Comparison of ENCODE assay signal across 8 mouse cellular contexts in the genomic region with DNA sequence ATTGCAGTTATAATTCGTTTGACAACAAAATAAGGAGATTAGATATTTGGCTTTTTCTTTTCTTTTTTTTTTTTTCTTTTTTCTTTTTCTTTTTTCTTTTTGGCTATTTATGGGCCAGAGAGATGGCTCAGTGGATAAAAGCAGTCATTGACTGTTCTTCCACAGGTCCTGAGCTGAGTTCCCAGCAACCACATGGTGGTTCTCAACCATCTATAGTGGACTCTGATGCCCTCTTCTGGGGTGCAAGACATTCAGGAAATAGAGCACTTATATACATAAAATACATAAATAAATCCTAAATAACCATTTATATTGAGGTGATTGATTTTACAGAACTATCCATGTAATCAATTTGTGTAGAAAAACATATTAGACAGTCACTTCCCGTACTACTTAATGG. TPM values are rescaled to one million over a fixed set of nuclear protein-coding genes. Genes with fewer than 3 reads are reported as not detected.
DNase-seq lines count a peak whose midpoint lies in the region; ATAC-seq and TF ChIP-seq lines count a peak whose summit lies in the region.

No protein-coding gene starts in this region.

- no peak for DNase-seq in kidney, postnatal 25 days
- peak; percentile 28 for DNase-seq in adipocyte (ENCODE audit: low spot score)
- DNase-seq in hindbrain, postnatal 0 days (ENCODE audit: low spot score), result no peak
- DNase-seq in midbrain, postnatal 0 days (ENCODE audit: low spot score), result no peak
- no peak for DNase-seq in thymus, adult 2 months
- no peak for DNase-seq in lung, adult 2 months
- DNase-seq in adrenal gland, postnatal 14 days, result no peak

- no peaks in the 10 kb centered on the region for H3K27me3 ChIP-seq in kidney, embryonic 14.5 days (ENCODE audit: control insufficient read depth, insufficient read depth, low read length)
- no peaks in the 10 kb centered on the region for H3K27me3 ChIP-seq in hindbrain, postnatal 0 days (ENCODE audit: insufficient read depth, low read length)
- H3K27me3 ChIP-seq in midbrain, postnatal 0 days (ENCODE audit: insufficient read depth, low read length), result no peaks in the 10 kb centered on the region
- no peaks in the 10 kb centered on the region for H3K27me3 ChIP-seq in thymus, adult 2 months (ENCODE audit: control insufficient read depth, insufficient read depth, low read length)

- no peak for TF ChIP-seq CTCF in hindbrain, postnatal 0 days (IDR thresholded peaks at IDR 0.05; ENCODE audit: low read depth)
- TF ChIP-seq CTCF in midbrain, postnatal 0 days (IDR thresholded peaks at IDR 0.05), result peak; percentile 20; the same call in 1 of the 2 replicates
- no peak for TF ChIP-seq CTCF in thymus, adult 2 months (IDR thresholded peaks at IDR 0.05; ENCODE audit: borderline replicate concordance, control insufficient read depth, extremely low read depth, insufficient read depth, low read length, poor library complexity)
- no peak for TF ChIP-seq CTCF in lung, adult 2 months (IDR thresholded peaks at IDR 0.05; ENCODE audit: insufficient read depth, low read length)

- H3K4me1 ChIP-seq in kidney, embryonic 14.5 days (ENCODE audit: control insufficient read depth, insufficient read depth, low read length), result peaks cover 15% of the 10 kb centered on the region; the same call in 1 of the 2 replicates
- 0 out of 2 replicates have a peak, but pooled peaks cover 7% of the 10 kb centered on the region for H3K4me1 ChIP-seq in hindbrain, postnatal 0 days (ENCODE audit: insufficient read depth, low read length)
- H3K4me1 ChIP-seq in midbrain, postnatal 0 days (ENCODE audit: insufficient read depth, low read length), result peaks cover 8% of the 10 kb centered on the region; the same call in 1 of the 2 replicates
- H3K4me1 ChIP-seq in thymus, adult 2 months (replicated peaks; ENCODE audit: control insufficient read depth, insufficient read depth, low read length), result 0 out of 2 replicates have a peak, but pooled peaks cover 5% of the 10 kb centered on the region
- peaks cover 10% of the 10 kb centered on the region for H3K4me1 ChIP-seq in lung, adult 2 months (ENCODE audit: control insufficient read depth, insufficient read depth, low read length)

- no peak for TF ChIP-seq POLR2A in thymus, adult 2 months (IDR thresholded peaks at IDR 0.05; ENCODE audit: control insufficient read depth, extremely low read depth, insufficient read depth, low read length, poor library complexity)
- no peak for TF ChIP-seq POLR2A in lung, adult 2 months (IDR thresholded peaks at IDR 0.05; ENCODE audit: borderline replicate concordance, extremely low read depth, low read depth, low read length)

- H3K9ac ChIP-seq in kidney, embryonic 14.5 days (ENCODE audit: low read depth, low read length), result no peak overlapping the region
- no peak overlapping the region for H3K9ac ChIP-seq in hindbrain, postnatal 0 days (replicated peaks; ENCODE audit: low read length)
- no peak overlapping the region for H3K9ac ChIP-seq in midbrain, postnatal 0 days (replicated peaks; ENCODE audit: low read length, poor library complexity, severe bottlenecking)

- H3K4me3 ChIP-seq in kidney, embryonic 14.5 days (ENCODE audit: low read length), result peak overlapping the region; percentile 100
- H3K4me3 ChIP-seq in hindbrain, postnatal 0 days (ENCODE audit: low read length), result peak overlapping the region; percentile 97
- peak overlapping the region; percentile 98 for H3K4me3 ChIP-seq in midbrain, postnatal 0 days (ENCODE audit: low read depth, low read length)
- H3K4me3 ChIP-seq in thymus, adult 2 months (ENCODE audit: control insufficient read depth, insufficient read depth, low read length), result no peak overlapping the region
- H3K4me3 ChIP-seq in lung, adult 2 months (replicated peaks; ENCODE audit: extremely low read depth, low read depth, low read length), result no peak overlapping the region

- H3K36me3 ChIP-seq in kidney, embryonic 14.5 days (ENCODE audit: control insufficient read depth, insufficient read depth, low read length), result 0 out of 2 replicates have a peak, but pooled peaks cover 2% of the 10 kb centered on the region
- H3K36me3 ChIP-seq in hindbrain, postnatal 0 days (ENCODE audit: insufficient read depth, low read length), result no peaks in the 10 kb centered on the region
- no peaks in the 10 kb centered on the region for H3K36me3 ChIP-seq in midbrain, postnatal 0 days (ENCODE audit: insufficient read depth, low read length)
- H3K36me3 ChIP-seq in thymus, adult 2 months (ENCODE audit: control insufficient read depth, insufficient read depth, low read length), result no peaks in the 10 kb centered on the region

- H3K9me3 ChIP-seq in kidney, embryonic 14.5 days (ENCODE audit: control insufficient read depth, low read length), result no peaks in the 10 kb centered on the region
- H3K9me3 ChIP-seq in hindbrain, postnatal 0 days (ENCODE audit: low read length), result no peaks in the 10 kb centered on the region
- H3K9me3 ChIP-seq in midbrain, postnatal 0 days (ENCODE audit: low read length), result no peaks in the 10 kb centered on the region

- peak overlapping the region; percentile 81 for H3K4me2 ChIP-seq in kidney, embryonic 14.5 days (replicated peaks; ENCODE audit: low read depth, low read length)
- H3K4me2 ChIP-seq in hindbrain, postnatal 0 days (ENCODE audit: low read depth, low read length), result peak overlapping the region; percentile 65
- peak overlapping the region; percentile 70 for H3K4me2 ChIP-seq in midbrain, postnatal 0 days (ENCODE audit: low read depth, low read length, poor library complexity, severe bottlenecking)

- 40% methylated on average over 2 of the region's 2 CpGs for WGBS in kidney, embryonic 14.5 days
- WGBS in hindbrain, postnatal 0 days, result 50% methylated on average over 2 of the region's 2 CpGs
- 46% methylated on average over 2 of the region's 2 CpGs for WGBS in midbrain, postnatal 0 days
- 62% methylated on average over 2 of the region's 2 CpGs for WGBS in thymus, adult 2 months
- WGBS in lung, adult 2 months, result 33% methylated on average over 2 of the region's 2 CpGs

- no peak for ATAC-seq in kidney, embryonic 14.5 days (ENCODE audit: low FRiP score, low TSS enrichment)
- no peak for ATAC-seq in hindbrain, postnatal 0 days
- no peak for ATAC-seq in midbrain, postnatal 0 days (ENCODE audit: low FRiP score)

- H3K27ac ChIP-seq in kidney, embryonic 14.5 days (ENCODE audit: low read depth, low read length), result no peak overlapping the region
- no peak overlapping the region for H3K27ac ChIP-seq in hindbrain, postnatal 0 days
- no peak overlapping the region for H3K27ac ChIP-seq in midbrain, postnatal 0 days (ENCODE audit: low read depth, low read length)
- H3K27ac ChIP-seq in thymus, adult 2 months (ENCODE audit: control insufficient read depth, insufficient read depth, low read length), result no peak overlapping the region

RNA-seq across cellular contexts. Expression of gene Naa15, which starts 2.5 kb away (rescaled TPM):
- 40.0 and 57.1 TPM in 2 replicates for polyA plus RNA-seq in kidney, embryonic 14.5 days (2014; fragmentation: Nextera tagmentation; extraction: Ambion mirVana)
- total RNA-seq in hindbrain, postnatal 0 days (2014; rRNA removed), result 20.4 and 22.5 TPM in 2 replicates
- polyA plus RNA-seq in hindbrain, postnatal 0 days (2015; fragmentation: Nextera tagmentation; extraction: Ambion mirVana), result 35.0 and 36.5 TPM in 2 replicates
- 19.5 and 33.8 TPM in 2 replicates for total RNA-seq in midbrain, postnatal 0 days (2014; rRNA removed)
- 26.4 and 29.7 TPM in 2 replicates for polyA plus RNA-seq in midbrain, postnatal 0 days (2015; fragmentation: Nextera tagmentation; extraction: Ambion mirVana)
- polyA plus RNA-seq in thymus, adult 2 months (2012; rRNA removed), result 6.0 and 6.7 TPM in 2 replicates
- 2.1 and 3.9 TPM in 2 replicates for polyA plus RNA-seq in lung, adult 2 months (2012; rRNA removed)
- total RNA-seq in adrenal gland, postnatal 14 days (2021), result 47.8 and 50.1 TPM in 2 replicates

RNA-seq across cellular contexts. Expression of gene Ndufc1, which starts 8.7 kb away (rescaled TPM):
- 711 and 870 TPM in 2 replicates for polyA plus RNA-seq in kidney, embryonic 14.5 days (2014; fragmentation: Nextera tagmentation; extraction: Ambion mirVana)
- total RNA-seq in hindbrain, postnatal 0 days (2014; rRNA removed), result 33.4 and 35.0 TPM in 2 replicates
- 1,023 and 1,091 TPM in 2 replicates for polyA plus RNA-seq in hindbrain, postnatal 0 days (2015; fragmentation: Nextera tagmentation; extraction: Ambion mirVana)
- total RNA-seq in midbrain, postnatal 0 days (2014; rRNA removed), result 31.5 and 36.4 TPM in 2 replicates
- polyA plus RNA-seq in midbrain, postnatal 0 days (2015; fragmentation: Nextera tagmentation; extraction: Ambion mirVana), result 961 and 994 TPM in 2 replicates
- polyA plus RNA-seq in thymus, adult 2 months (2012; rRNA removed), result 152 and 169 TPM in 2 replicates
- polyA plus RNA-seq in lung, adult 2 months (2012; rRNA removed), result 88.1 and 106 TPM in 2 replicates
- 888 and 904 TPM in 2 replicates for total RNA-seq in adrenal gland, postnatal 14 days (2021)

RNA-seq across cellular contexts. Expression of gene Mgarp, which starts 20.9 kb away (rescaled TPM):
- 1.3 and 1.6 TPM in 2 replicates for polyA plus RNA-seq in kidney, embryonic 14.5 days (2014; fragmentation: Nextera tagmentation; extraction: Ambion mirVana)
- total RNA-seq in hindbrain, postnatal 0 days (2014; rRNA removed), result 2.8 and 3.1 TPM in 2 replicates
- 2.1 and 3.2 TPM in 2 replicates for polyA plus RNA-seq in hindbrain, postnatal 0 days (2015; fragmentation: Nextera tagmentation; extraction: Ambion mirVana)
- total RNA-seq in midbrain, postnatal 0 days (2014; rRNA removed), result 0.49 TPM in 1 of 2 replicates, not detected in the other
- 0.40 and 0.49 TPM in 2 replicates for polyA plus RNA-seq in midbrain, postnatal 0 days (2015; fragmentation: Nextera tagmentation; extraction: Ambion mirVana)
- polyA plus RNA-seq in thymus, adult 2 months (2012; rRNA removed), result 0.18 and 0.22 TPM in 2 replicates
- not detected in 2 replicates for polyA plus RNA-seq in lung, adult 2 months (2012; rRNA removed)
- 308 and 324 TPM in 2 replicates for total RNA-seq in adrenal gland, postnatal 14 days (2021)

Comparison
In these comparisons a context has a peak if more than half of its experiments do, and no peak if none do; other contexts are left out.
1. H3K4me3 ChIP-seq: peak in kidney, embryonic 14.5 days (single experiment), hindbrain, postnatal 0 days (single experiment) and midbrain, postnatal 0 days (single experiment); none in thymus, adult 2 months (single experiment) and lung, adult 2 months (single experiment).
2. Peak in every context shown above with its lines, with median percentiles within 50 percentile points of each other: H3K4me2 ChIP-seq.